Mouse (Mus musculus) forebrain, embryonic 15.5 days (tissue): ENCODE results near the gene Dgkh. TPM values are rescaled to one million over a fixed set of nuclear protein-coding genes. Genes with fewer than 3 reads are reported as not detected.

Experiments
- ATAC-seq: fragments of 200-750 bp; cut with Nextera tagmentation; replicated peaks from 2 replicates; pipeline ENCODE4 v1.8.0; 2017; ENCODE audit warnings: mild to moderate bottlenecking, moderate TSS enrichment, moderate library complexity
- H3K27ac ChIP-seq: fragments of 300-500 bp; sonication (generic); replicated peaks from 2 replicates; pipeline ENCODE4 v1.5.1; 2015; ENCODE audit warnings: mild to moderate bottlenecking, inconsistent platforms
- H3K27me3 ChIP-seq: fragments of 300-500 bp; sonication (generic); 2 replicates; pipeline ENCODE4 v1.6.1; 2015; ENCODE audit warnings: inconsistent platforms
- H3K36me3 ChIP-seq: fragments of 300-500 bp; sonication (generic); 2 replicates; pipeline ENCODE4 v1.6.1; 2015; ENCODE audit warnings: mild to moderate bottlenecking, inconsistent platforms
- H3K4me1 ChIP-seq: fragments of 300-500 bp; sonication (generic); 2 replicates; pipeline ENCODE4 v1.6.1; 2015; ENCODE audit warnings: inconsistent platforms
- H3K4me2 ChIP-seq: fragments of 300-500 bp; sonication (generic); replicated peaks from 2 replicates; pipeline ENCODE4 v1.6.1; 2015; ENCODE audit warnings: mild to moderate bottlenecking, inconsistent platforms
- H3K4me3 ChIP-seq: fragments of 300-500 bp; sonication (generic); 2 replicates; pipeline ENCODE4 v1.5.1; 2015; ENCODE audit warnings: mild to moderate bottlenecking, inconsistent platforms
- H3K9ac ChIP-seq: fragments of 300-500 bp; sonication (generic); replicated peaks from 2 replicates; pipeline ENCODE4 v1.6.1; 2015; ENCODE audit warnings: mild to moderate bottlenecking, inconsistent platforms
- H3K9me3 ChIP-seq: fragments of 300-500 bp; sonication (generic); 2 replicates; pipeline ENCODE4 v1.6.1; 2016; ENCODE audit warnings: inconsistent platforms
- WGBS: fragments of 180-500 bp; shearing (Covaris S2); methylation state at CpG from one replicate; pipeline ENCODE4 v1.1.7; 2015; ENCODE audit warnings: mixed read lengths; 5-methylcytosine and 5-hydroxymethylcytosine counted together
- polyA plus RNA-seq: library from polyadenylated mRNA; unstranded; fragments of >200 nt; fragmentation: Nextera tagmentation; extraction: Ambion mirVana; gene quantifications from 2 replicates; pipeline ENCODE4 v1.2.1, GENCODE M21; 2015

Dgkh gene
- polyA plus RNA-seq, 1 experiment from 2014 or later, result 2.6 TPM

GRCm38 (mm10) chr14:78539821-78540220, 192.8 kb downstream of the Dgkh start:
- WGBS, result 91% methylated on average over 1 of the region's 1 CpGs
- H3K27me3 ChIP-seq, result no peaks in the 10 kb centered on the region
- H3K9ac ChIP-seq, result no peak overlapping the region
- H3K4me1 ChIP-seq, result peaks cover 20% of the 10 kb centered on the region
- no peaks in the 10 kb centered on the region for H3K9me3 ChIP-seq
- no peaks in the 10 kb centered on the region for H3K36me3 ChIP-seq
- no peak overlapping the region for H3K27ac ChIP-seq
- no peak overlapping the region for H3K4me3 ChIP-seq
- ATAC-seq, result no peak
- H3K4me2 ChIP-seq, result no peak overlapping the region

GRCm38 (mm10) chr14:78538572-78539320, 193.8 kb downstream of the Dgkh start:
- H3K4me2 ChIP-seq, result no peak overlapping the region
- H3K9ac ChIP-seq, result no peak overlapping the region
- no peak for ATAC-seq
- H3K4me3 ChIP-seq, result no peak overlapping the region
- H3K9me3 ChIP-seq, result no peaks in the 10 kb centered on the region
- H3K27ac ChIP-seq, result peak overlapping the region; percentile 27; the same call in 1 of the 2 replicates
- H3K36me3 ChIP-seq, result no peaks in the 10 kb centered on the region
- H3K4me1 ChIP-seq, result peaks cover 26% of the 10 kb centered on the region
- H3K27me3 ChIP-seq, result no peaks in the 10 kb centered on the region
- 55% methylated on average over 5 of the region's 5 CpGs for WGBS

DNA sequence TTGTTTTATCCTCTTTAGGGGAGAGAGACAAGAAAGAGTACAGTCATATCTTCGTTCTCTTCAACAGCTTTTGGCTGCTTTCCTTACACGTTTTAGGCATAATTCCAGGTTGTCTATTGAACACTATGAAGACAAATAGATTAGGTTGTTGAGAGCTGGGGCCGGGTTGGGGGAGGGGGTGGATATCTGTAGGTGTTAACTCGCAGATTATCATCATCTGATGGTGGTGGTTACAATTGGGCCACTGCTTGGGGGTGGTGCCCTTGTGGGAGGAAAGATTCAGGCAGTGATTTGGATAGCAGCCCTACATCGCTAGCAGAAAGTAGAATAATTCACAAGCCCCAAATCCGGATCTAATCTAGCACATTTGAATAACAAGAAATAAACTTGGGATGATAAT, 195.0 kb downstream of the Dgkh start:
- Histone ChIP-seq H3K4me2 (peak overlapping the region; percentile 77), H3K27ac (peak overlapping the region; percentile 92), H3K27me3 (no peaks in the 10 kb centered on the region), H3K9ac (peak overlapping the region; percentile 93), H3K36me3 (no peaks in the 10 kb centered on the region), H3K4me1 (peaks cover 30% of the 10 kb centered on the region), H3K9me3 (no peaks in the 10 kb centered on the region), H3K4me3 (peak overlapping the region; percentile 68)
- 17% methylated on average over 6 of the region's 6 CpGs for WGBS
- ATAC-seq, result 0 out of 2 replicates have a peak, but pooled peaks have one; percentile 1

- H3K27ac ChIP-seq, result peak within 1 kb of the TSS; percentile 92
- H3K4me3 ChIP-seq, result peak within 1 kb of the TSS; percentile 68
- H3K9me3 ChIP-seq, result no peaks in the 10 kb centered on the region
- peak within 1 kb of the TSS; percentile 77 for H3K4me2 ChIP-seq
- H3K4me1 ChIP-seq, result peaks cover 35% of the 10 kb centered on the region
- under 1% methylated on average over 62 of the region's 82 CpGs for WGBS
- peak; percentile 94 for ATAC-seq
- H3K27me3 ChIP-seq, result no peaks in the 10 kb centered on the region
- H3K36me3 ChIP-seq, result no peaks in the 10 kb centered on the region
- peak within 1 kb of the TSS; percentile 93 for H3K9ac ChIP-seq
These were observed 196.1 kb downstream of the Dgkh start, which contains the start of gene Akap11 for GRCm38 (mm10) chr14:78536281-78537165. Gene Akap11, minus strand, starts transcription at chr14:78536808.

DNA sequence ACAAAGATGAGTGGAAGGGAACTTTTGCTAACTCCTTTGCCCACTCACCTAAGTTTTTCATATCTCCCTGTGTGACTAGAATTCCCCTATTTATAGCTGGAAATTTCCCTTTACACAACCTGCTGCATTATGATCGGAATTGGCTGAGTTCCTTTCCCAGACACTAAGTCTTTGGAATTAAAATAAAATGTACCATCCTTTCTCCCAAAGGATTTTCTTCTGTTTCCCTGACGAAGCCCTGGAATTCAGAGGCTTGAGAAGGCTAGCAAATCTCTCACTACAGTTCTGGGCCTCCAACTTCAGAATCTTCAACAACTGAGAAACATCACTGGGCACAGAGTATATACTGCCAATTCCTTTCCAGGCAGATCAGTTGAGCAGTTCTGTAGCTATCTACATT, 197.2 kb downstream of the Dgkh start:
- no peak for ATAC-seq
- Histone ChIP-seq H3K27ac (peak overlapping the region; percentile 92; the same call in 1 of the 2 replicates), H3K9me3 (no peaks in the 10 kb centered on the region), H3K36me3 (no peaks in the 10 kb centered on the region), H3K27me3 (no peaks in the 10 kb centered on the region), H3K4me2 (peak overlapping the region; percentile 77), H3K4me3 (peak overlapping the region; percentile 68), H3K9ac (peak overlapping the region; percentile 93), H3K4me1 (peaks cover 37% of the 10 kb centered on the region)
- WGBS, result 31% methylated on average over 2 of the region's 2 CpGs

DNA sequence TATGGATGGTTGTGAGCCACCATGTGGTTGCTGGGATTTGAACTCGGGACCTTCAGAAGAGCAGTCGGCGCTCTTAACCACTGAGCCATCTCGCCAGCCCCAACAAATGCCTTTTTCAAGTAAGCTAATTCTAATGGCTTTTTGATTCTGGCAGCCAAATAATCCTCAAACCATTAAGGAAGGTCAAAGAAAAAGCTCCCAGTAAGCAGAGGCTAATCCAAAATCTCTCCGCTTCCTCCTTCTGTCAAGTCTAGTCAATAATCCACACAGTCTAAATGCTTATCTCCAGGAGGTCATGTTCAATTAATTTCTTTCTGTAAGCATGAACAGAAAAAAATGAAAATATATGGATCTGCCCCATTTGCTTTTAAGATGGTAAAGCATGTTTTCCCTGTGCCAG, 197.9 kb downstream of the Dgkh start:
- H3K9ac ChIP-seq, result no peak overlapping the region
- H3K4me1 ChIP-seq, result peaks cover 37% of the 10 kb centered on the region
- ATAC-seq, result no peak
- H3K27ac ChIP-seq, result no peak overlapping the region
- no peak overlapping the region for H3K4me2 ChIP-seq
- no peaks in the 10 kb centered on the region for H3K36me3 ChIP-seq
- no peak overlapping the region for H3K4me3 ChIP-seq
- WGBS, result 91% methylated on average over 5 of the region's 5 CpGs
- H3K9me3 ChIP-seq, result no peaks in the 10 kb centered on the region
- no peaks in the 10 kb centered on the region for H3K27me3 ChIP-seq

DNA sequence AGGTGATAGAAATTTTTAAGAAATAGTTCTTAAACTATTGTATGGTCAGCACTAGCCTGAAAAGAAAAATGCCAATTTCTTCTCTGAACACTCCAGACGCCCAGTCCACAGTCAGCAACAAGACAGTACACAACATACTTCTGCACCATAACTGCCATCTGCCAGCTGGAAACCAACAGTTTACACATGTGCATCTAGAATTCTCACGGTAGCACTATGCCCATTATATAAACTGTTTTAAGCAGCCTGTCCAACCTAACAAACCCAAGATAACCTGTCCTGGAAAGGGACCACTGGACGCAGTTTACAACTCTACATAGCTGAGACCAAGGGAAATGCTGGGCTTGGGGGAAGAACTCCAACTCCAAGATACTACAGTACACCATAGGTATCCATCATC, 198.9 kb downstream of the Dgkh start:
- no peaks in the 10 kb centered on the region for H3K27me3 ChIP-seq
- no peaks in the 10 kb centered on the region for H3K36me3 ChIP-seq
- no peak overlapping the region for H3K27ac ChIP-seq
- H3K9me3 ChIP-seq, result no peaks in the 10 kb centered on the region
- H3K9ac ChIP-seq, result no peak overlapping the region
- H3K4me1 ChIP-seq, result peaks cover 37% of the 10 kb centered on the region
- WGBS, result 87% methylated on average over 3 of the region's 3 CpGs
- H3K4me2 ChIP-seq, result no peak overlapping the region
- no peak for ATAC-seq
- no peak overlapping the region for H3K4me3 ChIP-seq

DNA sequence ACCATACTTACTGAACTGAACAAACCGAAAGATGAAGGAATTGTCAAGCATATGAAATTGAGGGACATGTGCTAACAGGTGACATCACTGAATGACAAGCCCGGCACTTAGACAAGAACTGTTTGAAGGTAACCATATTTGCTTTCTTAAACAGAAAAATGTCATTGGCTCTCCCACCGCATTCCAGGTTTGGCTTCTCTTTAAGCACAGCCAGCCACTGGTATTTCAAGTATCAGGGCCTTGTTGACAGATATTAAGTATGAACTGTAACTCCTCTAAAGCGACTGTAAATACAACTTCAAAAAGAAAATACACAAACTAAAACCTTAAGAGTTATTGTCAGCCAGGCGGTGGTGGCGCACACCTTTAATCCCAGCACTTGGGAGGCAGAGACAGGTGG, 200.2 kb downstream of the Dgkh start:
- Histone ChIP-seq H3K36me3 (no peaks in the 10 kb centered on the region), H3K27ac (no peak overlapping the region), H3K9me3 (no peaks in the 10 kb centered on the region), H3K4me3 (no peak overlapping the region), H3K9ac (no peak overlapping the region), H3K27me3 (no peaks in the 10 kb centered on the region), H3K4me2 (no peak overlapping the region), H3K4me1 (peaks cover 29% of the 10 kb centered on the region)
- ATAC-seq, result no peak
- 93% methylated on average over 6 of the region's 6 CpGs for WGBS

GRCm38 (mm10) chr14:78530256-78530655, 202.3 kb downstream of the Dgkh start:
- H3K27ac ChIP-seq, result no peak overlapping the region
- H3K9me3 ChIP-seq, result no peaks in the 10 kb centered on the region
- H3K4me1 ChIP-seq, result peaks cover 19% of the 10 kb centered on the region
- no peaks in the 10 kb centered on the region for H3K36me3 ChIP-seq
- 84% methylated on average over 3 of the region's 3 CpGs for WGBS
- no peak overlapping the region for H3K4me3 ChIP-seq
- H3K27me3 ChIP-seq, result no peaks in the 10 kb centered on the region
- no peak overlapping the region for H3K4me2 ChIP-seq
- ATAC-seq, result no peak
- no peak overlapping the region for H3K9ac ChIP-seq

DNA sequence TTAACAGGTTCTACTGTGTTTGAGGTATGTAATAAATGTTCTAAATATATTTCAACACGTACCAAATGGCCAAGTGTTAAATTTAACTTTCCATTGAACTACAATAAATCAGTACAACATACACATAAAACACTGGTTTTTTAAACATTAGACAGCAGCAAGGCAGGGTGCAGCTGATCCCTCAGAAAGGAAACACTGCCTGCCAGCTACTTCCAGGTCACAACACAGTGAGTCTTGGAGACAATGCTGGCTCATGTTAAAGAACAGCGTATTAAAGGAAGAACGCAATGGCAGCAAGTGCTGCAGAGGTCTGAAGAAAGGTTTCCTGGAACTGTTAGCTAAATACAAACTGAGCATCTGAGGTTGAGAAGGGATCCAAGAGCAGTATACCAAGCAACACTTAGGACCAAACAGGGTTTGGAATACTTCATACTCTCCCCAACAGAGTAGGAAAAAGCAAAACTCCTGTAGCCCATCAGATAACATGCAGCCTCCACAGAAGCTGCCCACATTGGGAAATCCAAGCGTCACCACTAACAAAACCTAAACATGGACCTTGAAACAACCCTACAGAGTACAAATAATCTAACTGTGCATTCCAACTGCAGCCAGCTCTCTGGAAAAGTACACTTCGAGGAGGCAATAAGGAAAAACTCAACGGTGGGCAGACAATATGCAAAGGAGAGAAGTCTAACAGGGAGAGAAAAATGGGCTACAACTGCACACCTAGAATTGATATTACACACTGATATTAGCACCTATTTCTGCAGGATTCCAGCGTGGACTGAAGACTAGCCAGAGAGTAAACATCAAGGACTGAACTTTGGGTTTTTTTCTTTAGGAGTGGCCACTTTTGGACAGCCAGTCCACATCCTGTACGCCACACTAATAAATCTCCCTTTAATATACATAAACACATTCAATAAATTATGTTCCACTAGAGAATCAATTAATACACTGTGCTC, 203.8 kb downstream of the Dgkh start:
- H3K9ac ChIP-seq, result no peak overlapping the region
- no peak for ATAC-seq
- H3K27ac ChIP-seq, result no peak overlapping the region
- WGBS, result 86% methylated on average over 8 of the region's 8 CpGs
- H3K4me2 ChIP-seq, result no peak overlapping the region
- no peaks in the 10 kb centered on the region for H3K27me3 ChIP-seq
- H3K36me3 ChIP-seq, result no peaks in the 10 kb centered on the region
- H3K4me1 ChIP-seq, result peaks cover 11% of the 10 kb centered on the region
- no peaks in the 10 kb centered on the region for H3K9me3 ChIP-seq
- no peak overlapping the region for H3K4me3 ChIP-seq

DNA sequence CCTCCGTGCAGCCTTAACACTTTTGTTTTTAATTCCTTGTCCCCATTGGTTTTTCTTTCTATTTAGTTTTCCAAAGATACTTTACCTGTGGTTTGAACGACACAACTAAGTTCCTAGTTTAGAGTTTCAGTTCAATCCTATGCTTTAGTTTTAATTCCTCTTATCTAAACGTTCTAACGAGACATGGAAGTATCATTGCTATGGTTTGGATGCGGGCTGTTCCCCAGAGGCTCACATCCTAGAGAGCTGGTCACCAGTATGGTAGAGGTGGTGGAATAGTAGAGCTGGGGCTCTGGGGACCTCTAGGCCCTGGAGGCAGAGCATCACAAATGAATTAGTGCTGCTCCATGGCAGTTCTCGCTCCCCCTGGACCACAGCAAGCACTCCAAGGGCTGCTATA, 205.7 kb downstream of the Dgkh start:
- Histone ChIP-seq H3K4me2 (no peak overlapping the region), H3K36me3 (no peaks in the 10 kb centered on the region), H3K9me3 (no peaks in the 10 kb centered on the region), H3K27me3 (no peaks in the 10 kb centered on the region), H3K27ac (no peak overlapping the region), H3K4me1 (peaks cover 4% of the 10 kb centered on the region), H3K4me3 (no peak overlapping the region), H3K9ac (no peak overlapping the region)
- no peak for ATAC-seq
- 87% methylated on average over 6 of the region's 6 CpGs for WGBS
